Mouse (Mus musculus) MEL (cell line): ENCODE data around the gene Rnaseh1. TPM values are rescaled to one million over a fixed set of nuclear protein-coding genes. Genes with fewer than 3 reads are reported as not detected.
A peak's percentile ranks its signal among the peaks of the same experiment; 100 is the strongest.

Source experiments
- DNase-seq: peaks from one replicate; pipeline ENCODE4 v3.0.0; 2011; ENCODE audit warnings: low read depth, low spot score
- H3K27ac ChIP-seq: 2 replicates; pipeline ENCODE4 v1.5.1; 2012; ENCODE audit warnings: low read depth, mild to moderate bottlenecking, control low read depth, low read length, moderate library complexity; ENCODE audit not compliant: control insufficient read depth
- H3K27me3 ChIP-seq, 2 experiments: fragments of 150-350 bp in 1 of 2; sonication (generic) in 1 of 2; 2 replicates each; pipeline ENCODE4 v1.6.1; 2012; ENCODE audit warnings: low read length in 2 of 2, mild to moderate bottlenecking in 2 of 2, improper control_type of control experiment in 1 of 2, moderate library complexity in 1 of 2; ENCODE audit not compliant: insufficient read depth in 2 of 2, control insufficient read depth in 1 of 2
- H3K36me3 ChIP-seq, 2 experiments: 2 replicates each; pipeline ENCODE4 v1.6.1; 2012 to 2014; ENCODE audit warnings: low read length in 2 of 2, improper control_type of control experiment in 1 of 2, inconsistent platforms in 1 of 2, mild to moderate bottlenecking in 1 of 2; ENCODE audit not compliant: insufficient read depth in 2 of 2, control insufficient read depth in 1 of 2
- H3K4me1 ChIP-seq, 2 experiments: fragments of 150-350 bp in 1 of 2; sonication (generic) in 1 of 2; 2 replicates each; pipeline ENCODE4 v1.6.1; 2012; ENCODE audit warnings: low read length in 2 of 2, improper control_type of control experiment in 1 of 2, mild to moderate bottlenecking in 1 of 2; ENCODE audit not compliant: insufficient read depth in 2 of 2, control insufficient read depth in 1 of 2
- H3K4me3 ChIP-seq, 2 experiments: fragments of 150-350 bp in 1 of 2; sonication (generic) in 1 of 2; 2 replicates each; pipeline ENCODE4 v1.5.1; 2012; ENCODE audit warnings: low read depth in 2 of 2, low read length in 2 of 2, mild to moderate bottlenecking in 2 of 2, moderate library complexity in 2 of 2, control low read depth in 1 of 2, improper control_type of control experiment in 1 of 2; ENCODE audit not compliant: control insufficient read depth in 1 of 2, insufficient read depth in 1 of 2
- H3K79me2 ChIP-seq: 2 replicates; pipeline ENCODE4 v1.6.1; 2012; ENCODE audit warnings: mild to moderate bottlenecking, low read length, moderate library complexity; ENCODE audit not compliant: control insufficient read depth, poor library complexity, insufficient read depth
- H3K9ac ChIP-seq: 2 replicates; pipeline ENCODE4 v1.6.1; 2012; ENCODE audit warnings: low read depth, mild to moderate bottlenecking, control low read depth, low read length, moderate library complexity; ENCODE audit not compliant: control insufficient read depth, poor library complexity, severe bottlenecking
- H3K9me3 ChIP-seq: fragments of 150-350 bp; sonication (generic); replicated peaks from 2 replicates; pipeline ENCODE4 v1.6.1; 2012; ENCODE audit warnings: mild to moderate bottlenecking, low read length, improper control_type of control experiment, moderate library complexity; ENCODE audit not compliant: insufficient read depth
- CHD1 ChIP-seq: IDR thresholded peaks from 2 replicates; pipeline ENCODE4 v1.6.1; 2012; ENCODE audit warnings: low read depth, mild to moderate bottlenecking, inconsistent platforms, low read length, improper control_type of control experiment
- ETS1 ChIP-seq: IDR thresholded peaks from 2 replicates; pipeline ENCODE4 v1.6.1; 2012; ENCODE audit warnings: low read depth, mild to moderate bottlenecking, inconsistent platforms, low read length, improper control_type of control experiment, moderate library complexity
- GABPA ChIP-seq: IDR thresholded peaks from 2 replicates; pipeline ENCODE4 v1.6.1; 2012; ENCODE audit warnings: low read depth, mild to moderate bottlenecking, inconsistent platforms, low read length, improper control_type of control experiment, moderate library complexity
- GATA1 ChIP-seq: IDR thresholded peaks from 2 replicates; pipeline ENCODE4 v1.6.1; 2011; ENCODE audit warnings: low read depth, low read length, improper control_type of control experiment
- KAT2A ChIP-seq: conservative IDR thresholded peaks from 2 replicates; pipeline ENCODE4 v1.6.1; 2012; ENCODE audit warnings: low read depth, low read length, improper control_type of control experiment, inconsistent platforms
- MAFK ChIP-seq: IDR thresholded peaks from 2 replicates; pipeline ENCODE4 v1.6.1; 2011; ENCODE audit warnings: low read depth, mild to moderate bottlenecking, low read length, improper control_type of control experiment, borderline replicate concordance
- MAX ChIP-seq: IDR thresholded peaks from 2 replicates; pipeline ENCODE4 v1.6.1; 2011; ENCODE audit warnings: low read length, improper control_type of control experiment
- MEF2A ChIP-seq: IDR thresholded peaks from 2 replicates; pipeline ENCODE4 v1.6.1; 2014; ENCODE audit warnings: low read depth, mild to moderate bottlenecking, inconsistent platforms, low read length, improper control_type of control experiment; ENCODE audit not compliant: poor library complexity, insufficient replicate concordance, severe bottlenecking; ENCODE audit errors: extremely low read depth
- NELFE ChIP-seq: IDR thresholded peaks from 2 replicates; pipeline ENCODE4 v1.6.1; 2011; ENCODE audit warnings: low read depth, low read length, improper control_type of control experiment
- POLR2AphosphoS2 ChIP-seq: IDR thresholded peaks from 2 replicates; pipeline ENCODE4 v1.6.1; 2011; ENCODE audit warnings: low read length, improper control_type of control experiment
- TBP ChIP-seq: IDR thresholded peaks from 2 replicates; pipeline ENCODE4 v1.8.0; 2011; ENCODE audit warnings: low read depth, low read length, improper control_type of control experiment
- TCF12 ChIP-seq: IDR thresholded peaks from 2 replicates; pipeline ENCODE4 v1.6.1; 2014; ENCODE audit warnings: low read depth, mild to moderate bottlenecking, inconsistent platforms, low read length, improper control_type of control experiment, moderate library complexity
- USF1 ChIP-seq: IDR thresholded peaks from 2 replicates; pipeline ENCODE4 v1.6.1; 2014; ENCODE audit warnings: low read depth, mild to moderate bottlenecking, inconsistent platforms, low read length, improper control_type of control experiment, moderate library complexity
- USF2 ChIP-seq, 2 experiments: IDR thresholded peaks; 2 replicates each; pipeline ENCODE4 v1.6.1; 2011 to 2012; ENCODE audit warnings: improper control_type of control experiment in 2 of 2, low read length in 2 of 2, borderline replicate concordance in 1 of 2, inconsistent platforms in 1 of 2, low read depth in 1 of 2, mild to moderate bottlenecking in 1 of 2; ENCODE audit not compliant: insufficient read depth in 1 of 2
- ZKSCAN1 ChIP-seq: IDR thresholded peaks from 2 replicates; pipeline ENCODE4 v1.6.1; 2012; ENCODE audit warnings: low read depth, mild to moderate bottlenecking, inconsistent platforms, low read length, improper control_type of control experiment, moderate library complexity
- ZNF384 ChIP-seq: IDR thresholded peaks from 2 replicates; pipeline ENCODE4 v1.6.1; 2012; ENCODE audit warnings: low read depth, mild to moderate bottlenecking, inconsistent platforms, low read length, improper control_type of control experiment
- polyA plus RNA-seq, 2 experiments: library from polyadenylated mRNA; stranded (reverse) in 1 of 2; unstranded in 1 of 2; fragments of >175 nt in 1 of 2; fragments of >200 nt in 1 of 2; gene quantifications; 2 replicates each; pipeline versions ENCODE4 v1.2.1 to v1.2.4; 2012; ENCODE audit warnings: low replicate concordance in 2 of 2, low read depth in 1 of 2; ENCODE audit not compliant: insufficient read length in 2 of 2, insufficient read depth in 1 of 2, missing spikeins in 1 of 2
- total RNA-seq: library from RNA; depleted of rRNA; stranded (reverse); fragments of 300-350 nt; gene quantifications from 2 replicates; pipeline ENCODE4 v1.2.3, GENCODE M21; 2012

The Rnaseh1 gene
- total and polyA plus RNA-seq, 3 experiments, result 36.5 to 47.9 TPM; not detected in 1

- Histone ChIP-seq H3K27ac (no peak overlapping the region), H3K4me1 (no peaks in the 10 kb centered on the region), H3K79me2 (no peaks in the 10 kb centered on the region)
- no peak for TF ChIP-seq TBP
- no peak for TF ChIP-seq MAX
- TF ChIP-seq POLR2AphosphoS2, result peak; percentile 27; the same call in 1 of the 2 replicates
- TF ChIP-seq, all 39 proteins: peak for 1
- no peak overlapping the region for H3K4me3 ChIP-seq
- H3K9me3 ChIP-seq, result no peaks in the 10 kb centered on the region
- DNase-seq, result no peak
- H3K36me3 ChIP-seq, result peaks cover 0 to 2% of the 10 kb centered on the region in 2 experiments; a peak in 1 of 4 replicates
- H3K9ac ChIP-seq, result no peak overlapping the region
- H3K27me3 ChIP-seq, result no peaks in the 10 kb centered on the region
Observed at GRCm38 (mm10) chr12:28686199-28686879, 36.9 kb downstream of the Rnaseh1 start.

GRCm38 (mm10) chr12:28688996-28689395 is 39.6 kb downstream of the Rnaseh1 start:
- Histone ChIP-seq H3K79me2 (no peaks in the 10 kb centered on the region), H3K36me3 (peaks cover 0 to 2% of the 10 kb centered on the region in 2 experiments; a peak in 1 of 4 replicates), H3K4me3 (no peak overlapping the region), H3K27me3 (no peaks in the 10 kb centered on the region), H3K27ac (no peak overlapping the region), H3K4me1 (no peaks in the 10 kb centered on the region), H3K9ac (no peak overlapping the region), H3K9me3 (no peaks in the 10 kb centered on the region)
- DNase-seq, result no peak
- TF ChIP-seq ZNF384 (no peak), POLR2AphosphoS2 (no peak), MAX (no peak), GABPA (no peak), NELFE (no peak), USF2 (IDR thresholded peaks at IDR 0.05; ENCODE audit: borderline replicate concordance in 1 of 2, insufficient read depth in 1 of 2, low read depth in 1 of 2, low read length in 2 of 2) (no peak), MEF2A (no peak), ETS1 (no peak), CHD1 (no peak), MAFK (no peak), GATA1 (no peak), USF1 (no peak), TCF12 (no peak), KAT2A (no peak), ZKSCAN1 (no peak)
